Mouse (Mus musculus): ENCODE data around the gene Prss46. TPM values are rescaled to one million over a fixed set of nuclear protein-coding genes. Genes with fewer than 3 reads are reported as not detected.

Gene Prss46
- polyA plus RNA-seq, 1 experiment, result 0.11 TPM

- Histone ChIP-seq H3ac (ENCODE audit: control insufficient read depth, insufficient read length) (no peak overlapping the region), H3K36me3 (ENCODE audit: control insufficient read depth, insufficient read depth) (no peaks in the 10 kb centered on the region), H3K4me3 (no peak overlapping the region), H3K27me3 (ENCODE audit: control insufficient read depth, insufficient read depth, insufficient read length) (no peaks in the 10 kb centered on the region), H3K79me2 (ENCODE audit: control insufficient read depth, insufficient read depth) (no peaks in the 10 kb centered on the region), H3K4me2 (ENCODE audit: low read depth) (no peak overlapping the region)
- no peak for TF ChIP-seq MAX (IDR thresholded peaks at IDR 0.05; ENCODE audit: low read depth)
- TF ChIP-seq USF1 (IDR thresholded peaks at IDR 0.05; ENCODE audit: low read depth), result no peak
- TF ChIP-seq E2F4 (IDR thresholded peaks at IDR 0.05; ENCODE audit: insufficient read depth), result no peak
- no peak for TF ChIP-seq POLR2AphosphoS2 (IDR thresholded peaks at IDR 0.05; ENCODE audit: insufficient read length, low read depth)
These were observed 55.2 kb downstream of the Prss46 start for GRCm38 (mm10) chr9:110899451-110900008.

- Histone ChIP-seq H3K27me3 (ENCODE audit: control insufficient read depth, insufficient read depth, insufficient read length) (no peaks in the 10 kb centered on the region), H3K79me2 (ENCODE audit: control insufficient read depth, insufficient read depth) (no peaks in the 10 kb centered on the region), H3K4me2 (ENCODE audit: low read depth) (no peak overlapping the region), H3K4me3 (no peak overlapping the region), H3ac (ENCODE audit: control insufficient read depth, insufficient read length) (no peak overlapping the region), H3K36me3 (ENCODE audit: control insufficient read depth, insufficient read depth) (no peaks in the 10 kb centered on the region)
- no peak for TF ChIP-seq POLR2AphosphoS2 (IDR thresholded peaks at IDR 0.05; ENCODE audit: insufficient read length, low read depth)
- no peak for TF ChIP-seq TCF3 (IDR thresholded peaks at IDR 0.05; ENCODE audit: insufficient read length, low read depth)
- peak in 1 of 3 experiments; percentile 59 for TF ChIP-seq MYOG (IDR thresholded peaks at IDR 0.05; ENCODE audit: control insufficient read depth in 1 of 3, insufficient read depth in 1 of 3, insufficient read length in 2 of 3, low read depth in 2 of 3)
- peak in 2 of 3 experiments; percentile 7 to 76 for TF ChIP-seq MYOD1 (IDR thresholded peaks at IDR 0.05; ENCODE audit: control insufficient read depth in 1 of 3, insufficient read length in 2 of 3, low read depth in 2 of 3)
These were observed 56.9 kb downstream of the Prss46 start for GRCm38 (mm10) chr9:110901204-110901603.

- Histone ChIP-seq H3K36me3 (ENCODE audit: control insufficient read depth, insufficient read depth) (no peaks in the 10 kb centered on the region), H3K79me2 (ENCODE audit: control insufficient read depth, insufficient read depth) (no peaks in the 10 kb centered on the region), H3K4me2 (ENCODE audit: low read depth) (no peak overlapping the region), H3K27me3 (ENCODE audit: control insufficient read depth, insufficient read depth, insufficient read length) (no peaks in the 10 kb centered on the region), H3ac (ENCODE audit: control insufficient read depth, insufficient read length) (no peak overlapping the region), H3K4me3 (no peak overlapping the region)
- TF ChIP-seq MYOG (IDR thresholded peaks at IDR 0.05; ENCODE audit: control insufficient read depth in 1 of 3, insufficient read depth in 1 of 3, insufficient read length in 2 of 3, low read depth in 2 of 3) (no peak), POLR2AphosphoS2 (IDR thresholded peaks at IDR 0.05; ENCODE audit: insufficient read length, low read depth) (no peak), POLR2A (IDR thresholded peaks at IDR 0.05; ENCODE audit: insufficient read length, low read depth) (no peak), TCF3 (IDR thresholded peaks at IDR 0.05; ENCODE audit: insufficient read length, low read depth) (no peak), TCF12 (IDR thresholded peaks at IDR 0.05; ENCODE audit: insufficient read depth, poor library complexity, severe bottlenecking) (no peak), MAX (IDR thresholded peaks at IDR 0.05; ENCODE audit: low read depth) (no peak), SRF (IDR thresholded peaks at IDR 0.05; ENCODE audit: control insufficient read depth, insufficient read length, low read depth) (no peak), E2F4 (IDR thresholded peaks at IDR 0.05; ENCODE audit: insufficient read depth) (no peak), CEBPB (IDR thresholded peaks at IDR 0.05; ENCODE audit: insufficient read depth, poor library complexity, severe bottlenecking) (no peak), REST (IDR thresholded peaks at IDR 0.05; ENCODE audit: insufficient read depth, insufficient read length) (no peak), MYOD1 (IDR thresholded peaks at IDR 0.05; ENCODE audit: control insufficient read depth in 1 of 3, insufficient read length in 2 of 3, low read depth in 2 of 3) (no peak), USF1 (IDR thresholded peaks at IDR 0.05; ENCODE audit: low read depth) (no peak)
These were observed 58.0 kb downstream of the Prss46 start for GRCm38 (mm10) chr9:110902271-110902670.

Other genes with a start within 250 kb of the Prss46 start
- 66.9 TPM for gene Nradd, start 220.1 kb upstream of the Prss46 start, polyA plus RNA-seq (2012; fragmentation: generic; extraction: Trizol)
- 3.3 TPM for gene Nbeal2, start 190.3 kb upstream of the Prss46 start, polyA plus RNA-seq (2012; fragmentation: generic; extraction: Trizol)
- gene Ccdc12, start 188.0 kb upstream of the Prss46 start, polyA plus RNA-seq (2012; fragmentation: generic; extraction: Trizol), result 59.2 TPM
- 0.22 TPM for gene Myl3, start 102.6 kb upstream of the Prss46 start, polyA plus RNA-seq (2012; fragmentation: generic; extraction: Trizol)
- gene Pth1r, start 97.4 kb upstream of the Prss46 start, polyA plus RNA-seq (2012; fragmentation: generic; extraction: Trizol), result 0.20 TPM
- not detected for gene Prss42, start 46.3 kb upstream of the Prss46 start, polyA plus RNA-seq (2012; fragmentation: generic; extraction: Trizol)
- not detected for gene Prss44, start 30.5 kb upstream of the Prss46 start, polyA plus RNA-seq (2012; fragmentation: generic; extraction: Trizol)
- not detected for gene Prss43, start 17.8 kb upstream of the Prss46 start, polyA plus RNA-seq (2012; fragmentation: generic; extraction: Trizol)
- gene Prss45, start 9.9 kb upstream of the Prss46 start, polyA plus RNA-seq (2012; fragmentation: generic; extraction: Trizol), result not detected
- 0.02 TPM for gene Prss50, start 13.5 kb downstream of the Prss46 start, polyA plus RNA-seq (2012; fragmentation: generic; extraction: Trizol)
- 2.5 TPM for gene Als2cl, start 35.4 kb downstream of the Prss46 start, polyA plus RNA-seq (2012; fragmentation: generic; extraction: Trizol)
- 0.02 TPM for gene Tmie, start 35.6 kb downstream of the Prss46 start, polyA plus RNA-seq (2012; fragmentation: generic; extraction: Trizol)
- gene Fam240a, start 72.4 kb downstream of the Prss46 start, polyA plus RNA-seq (2012; fragmentation: generic; extraction: Trizol), result not detected
- gene Tdgf1, start 101.7 kb downstream of the Prss46 start, polyA plus RNA-seq (2012; fragmentation: generic; extraction: Trizol), result not detected
- 0.49 TPM for gene Lrrc2, start 107.0 kb downstream of the Prss46 start, polyA plus RNA-seq (2012; fragmentation: generic; extraction: Trizol)
- gene Rtp3, start 146.1 kb downstream of the Prss46 start, polyA plus RNA-seq (2012; fragmentation: generic; extraction: Trizol), result not detected
- gene Ltf, start 174.8 kb downstream of the Prss46 start, polyA plus RNA-seq (2012; fragmentation: generic; extraction: Trizol), result not detected
- gene Ccrl2, start 213.0 kb downstream of the Prss46 start, polyA plus RNA-seq (2012; fragmentation: generic; extraction: Trizol), result 0.12 TPM